Mouse (Mus musculus) hindbrain, embryonic 14.5 days (tissue): ENCODE measurements around the gene Bpifc. TPM values are rescaled to one million over a fixed set of nuclear protein-coding genes. Genes with fewer than 3 reads are reported as not detected.

Experiments used
- ATAC-seq: fragments of 200-750 bp; cut with Nextera tagmentation; 2 replicates; pipeline ENCODE4 v1.8.0; 2017; ENCODE audit warnings: moderate number of reproducible peaks, mild to moderate bottlenecking, moderate TSS enrichment, moderate library complexity; ENCODE audit not compliant: low FRiP score
- DNase-seq: peaks from one replicate; pipeline ENCODE4 v3.0.0-alpha.2; 2015; ENCODE audit warnings: low spot score
- H3K27ac ChIP-seq: fragments of 300-500 bp; sonication (generic); 2 replicates; pipeline ENCODE4 v1.5.1; 2014; ENCODE audit warnings: mild to moderate bottlenecking, moderate library complexity
- H3K27me3 ChIP-seq: fragments of 300-500 bp; sonication (generic); 2 replicates; pipeline ENCODE4 v1.6.1; 2014; ENCODE audit warnings: mild to moderate bottlenecking, low read length, mixed read lengths; ENCODE audit not compliant: control insufficient read depth, insufficient read depth
- H3K36me3 ChIP-seq: fragments of 300-500 bp; sonication (generic); replicated peaks from 2 replicates; pipeline ENCODE4 v1.6.1; 2014; ENCODE audit not compliant: control insufficient read depth, insufficient read depth
- H3K4me1 ChIP-seq: fragments of 300-500 bp; sonication (generic); replicated peaks from 2 replicates; pipeline ENCODE4 v1.6.1; 2014; ENCODE audit warnings: antibody characterized with exemption, low read length, mixed read lengths; ENCODE audit not compliant: control insufficient read depth, insufficient read depth
- H3K4me2 ChIP-seq: fragments of 300-500 bp; sonication (generic); replicated peaks from 2 replicates; pipeline ENCODE4 v1.6.1; 2014; ENCODE audit warnings: mild to moderate bottlenecking, moderate library complexity
- H3K4me3 ChIP-seq: fragments of 300-500 bp; sonication (generic); replicated peaks from 2 replicates; pipeline ENCODE4 v1.5.1; 2014; ENCODE audit warnings: mild to moderate bottlenecking, low read length
- H3K9ac ChIP-seq: fragments of 300-500 bp; sonication (generic); 2 replicates; pipeline ENCODE4 v1.6.1; 2014
- H3K9me3 ChIP-seq: fragments of 300-500 bp; sonication (generic); 2 replicates; pipeline ENCODE4 v1.6.1; 2016; ENCODE audit warnings: low read length; ENCODE audit not compliant: control insufficient read depth
- WGBS: fragments of 180-500 bp; shearing (Covaris S2); extraction: QIAGEN DNeasy Blood & Tissue Kit; methylation state at CpG from one replicate; pipeline ENCODE4 v1.1.7; 2014; 5-methylcytosine and 5-hydroxymethylcytosine counted together
- polyA plus RNA-seq: library from polyadenylated mRNA; unstranded; fragments of >200 nt; fragmentation: Nextera tagmentation; extraction: Ambion mirVana; gene quantifications from 2 replicates; pipeline ENCODE4 v1.2.1, GENCODE M21; 2014

The Bpifc gene
- polyA plus RNA-seq, 1 experiment from 2014 or later: not detected

- H3K9me3 ChIP-seq: no peaks in the 10 kb centered on the region
- H3K27me3 ChIP-seq: no peaks in the 10 kb centered on the region
- 8% methylated on average over 6 of the region's 6 CpGs for WGBS
- H3K36me3 ChIP-seq: 0 out of 2 replicates have a peak, but pooled peaks cover 3% of the 10 kb centered on the region
- H3K27ac ChIP-seq: peak overlapping the region; percentile 78
- ATAC-seq (no peak), DNase-seq (no peak)
- peak overlapping the region; percentile 77 for H3K4me3 ChIP-seq
- peak overlapping the region; percentile 73 for H3K9ac ChIP-seq
- H3K4me1 ChIP-seq: peaks cover 9% of the 10 kb centered on the region; the same call in 1 of the 2 replicates
- H3K4me2 ChIP-seq: peak overlapping the region; percentile 65
These were observed 10.8 kb upstream of the Bpifc start for GRCm38 (mm10) chr10:86022474-86022816.

DNA sequence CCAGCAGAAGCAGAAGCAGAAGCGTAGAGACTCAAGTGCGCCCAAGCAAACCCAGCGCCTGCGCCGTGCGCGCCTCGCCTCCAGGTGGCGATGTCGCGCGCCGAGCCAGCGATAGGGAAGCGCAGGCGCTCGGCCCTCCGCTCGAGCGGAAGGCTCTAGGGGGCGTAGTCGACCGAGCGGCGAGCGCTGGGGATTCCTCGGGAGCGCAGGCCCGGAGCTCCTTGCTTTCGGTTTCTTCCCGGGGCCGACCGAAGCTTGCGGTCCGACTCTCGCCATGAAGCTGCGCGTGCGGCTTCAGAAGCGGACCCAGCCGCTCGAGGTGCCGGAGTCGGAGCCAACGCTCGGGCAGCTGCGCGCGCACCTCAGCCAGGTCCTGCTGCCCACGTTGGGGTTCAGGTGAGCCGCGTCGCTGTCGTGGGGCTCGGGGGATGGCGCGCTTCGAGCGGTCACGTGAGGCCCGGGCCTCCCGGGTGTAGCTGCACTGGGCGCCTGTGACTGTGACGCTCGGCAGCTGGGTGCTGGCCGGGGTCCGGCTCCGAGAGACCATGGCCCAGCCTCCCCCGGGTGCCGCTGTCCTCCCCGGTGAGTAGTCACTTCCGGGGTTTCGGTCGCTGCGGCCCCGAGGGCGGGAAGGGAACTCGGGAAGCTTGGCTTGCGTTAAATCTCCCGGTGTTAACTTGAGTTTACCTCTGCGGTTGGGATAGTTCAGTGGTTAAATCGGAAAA, 10.2 kb upstream of the Bpifc start, which contains the start of gene Fbxo7:
Gene Fbxo7 (plus strand): TSS at position 224 of the 725 bp plus-strand sequence.
- WGBS: under 1% methylated on average over 82 of the region's 82 CpGs

GRCm38 (mm10) chr10:86021408-86021748, 9.7 kb upstream of the Bpifc start:
- 0 out of 2 replicates have a peak, but pooled peaks cover 3% of the 10 kb centered on the region for H3K36me3 ChIP-seq
- no peak; the same call in 1 of the 2 replicates for ATAC-seq
- H3K9ac ChIP-seq: peak overlapping the region; percentile 73; the same call in 1 of the 2 replicates
- H3K4me2 ChIP-seq: peak overlapping the region; percentile 65
- no peaks in the 10 kb centered on the region for H3K27me3 ChIP-seq
- peaks cover 9% of the 10 kb centered on the region; the same call in 1 of the 2 replicates for H3K4me1 ChIP-seq
- H3K9me3 ChIP-seq: no peaks in the 10 kb centered on the region
- peak overlapping the region; percentile 35; the same call in 1 of the 2 replicates for H3K27ac ChIP-seq
- 2% methylated on average over 3 of the region's 3 CpGs for WGBS
- no peak for DNase-seq
- H3K4me3 ChIP-seq: peak overlapping the region; percentile 77; the same call in 1 of the 2 replicates

More for the DNA sequence above, 10.2 kb upstream of the Bpifc start, which contains the start of gene Fbxo7:
- Histone ChIP-seq H3K36me3 (0 out of 2 replicates have a peak, but pooled peaks cover 3% of the 10 kb centered on the region), H3K4me3 (peak within 1 kb of the TSS; percentile 77), H3K27me3 (no peaks in the 10 kb centered on the region), H3K4me1 (peaks cover 9% of the 10 kb centered on the region; the same call in 1 of the 2 replicates), H3K4me2 (peak within 1 kb of the TSS; percentile 65), H3K9ac (peak within 1 kb of the TSS; percentile 73), H3K9me3 (no peaks in the 10 kb centered on the region), H3K27ac (peak within 1 kb of the TSS; percentile 78)
- ATAC-seq (peak; percentile 97), DNase-seq (peak; percentile 96)

DNA sequence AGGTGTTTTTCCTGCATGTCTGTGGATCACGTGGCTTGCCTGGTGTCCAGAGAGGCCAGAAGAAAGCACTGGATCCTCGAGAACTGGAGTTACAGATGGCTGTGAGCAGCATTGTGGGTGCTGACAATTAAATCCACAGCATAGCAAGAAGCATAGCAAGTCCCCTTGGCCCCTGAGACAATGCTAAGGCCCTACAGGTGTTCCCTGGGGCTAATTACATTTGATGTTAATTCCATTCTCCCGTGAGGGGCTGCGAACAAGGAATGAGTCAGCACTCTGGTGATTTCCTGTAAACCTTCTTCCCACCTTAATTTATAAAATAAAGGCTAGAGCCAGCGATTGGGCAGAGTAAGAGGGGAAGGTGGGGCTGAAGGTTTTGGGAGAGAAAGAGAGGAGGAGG, 7.1 kb upstream of the Bpifc start:
- Histone ChIP-seq H3K9me3 (no peaks in the 10 kb centered on the region), H3K27ac (no peak overlapping the region), H3K27me3 (no peaks in the 10 kb centered on the region), H3K4me1 (peaks cover 9% of the 10 kb centered on the region; the same call in 1 of the 2 replicates), H3K4me3 (no peak overlapping the region), H3K4me2 (no peak overlapping the region), H3K9ac (no peak overlapping the region), H3K36me3 (no peaks in the 10 kb centered on the region)
- ATAC-seq: no peak
- DNase-seq: no peak
- WGBS: 41% methylated on average over 5 of the region's 5 CpGs

GRCm38 (mm10) chr10:86017781-86018180, 6.1 kb upstream of the Bpifc start:
- H3K4me3 ChIP-seq: no peak overlapping the region
- no peak overlapping the region for H3K4me2 ChIP-seq
- H3K9ac ChIP-seq: no peak overlapping the region
- no peaks in the 10 kb centered on the region for H3K27me3 ChIP-seq
- H3K9me3 ChIP-seq: no peaks in the 10 kb centered on the region
- WGBS: 95% methylated on average over 7 of the region's 7 CpGs
- H3K36me3 ChIP-seq: no peaks in the 10 kb centered on the region
- ATAC-seq (no peak), DNase-seq (no peak)
- peaks cover 9% of the 10 kb centered on the region; the same call in 1 of the 2 replicates for H3K4me1 ChIP-seq
- no peak overlapping the region for H3K27ac ChIP-seq

DNA sequence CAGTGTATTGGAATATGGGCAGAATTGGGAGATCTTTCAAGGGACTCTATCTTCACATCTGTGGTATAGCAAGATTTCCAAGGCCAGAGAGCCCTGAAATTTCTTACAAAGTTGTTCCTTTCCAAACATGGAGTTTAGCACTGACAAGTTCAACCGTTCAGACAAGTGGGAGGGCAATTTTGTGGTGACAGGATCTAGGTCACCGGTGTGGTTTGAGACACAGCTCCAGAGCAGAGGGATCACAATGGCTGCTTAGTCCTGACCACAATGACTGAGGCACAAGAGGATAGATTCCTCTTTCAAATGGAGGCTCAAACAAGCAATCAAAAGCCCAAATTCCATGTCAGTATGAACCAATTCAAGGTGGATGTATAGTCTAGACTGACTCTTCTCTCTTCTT, 523 bp downstream of the Bpifc start:
- 88% methylated on average over 2 of the region's 2 CpGs for WGBS
- no peaks in the 10 kb centered on the region for H3K27me3 ChIP-seq
- ATAC-seq (no peak), DNase-seq (no peak)
- no peak overlapping the region for H3K4me2 ChIP-seq
- H3K27ac ChIP-seq: no peak overlapping the region
- no peaks in the 10 kb centered on the region for H3K9me3 ChIP-seq
- H3K4me1 ChIP-seq: no peaks in the 10 kb centered on the region
- H3K4me3 ChIP-seq: no peak overlapping the region
- no peaks in the 10 kb centered on the region for H3K36me3 ChIP-seq
- no peak overlapping the region for H3K9ac ChIP-seq

- DNase-seq (no peak), ATAC-seq (no peak)
- Histone ChIP-seq H3K9ac (no peak overlapping the region), H3K4me2 (no peak overlapping the region), H3K4me1 (no peaks in the 10 kb centered on the region), H3K36me3 (no peaks in the 10 kb centered on the region), H3K9me3 (no peaks in the 10 kb centered on the region), H3K27me3 (no peaks in the 10 kb centered on the region), H3K4me3 (no peak overlapping the region), H3K27ac (no peak overlapping the region)
- 55% methylated on average over 6 of the region's 6 CpGs for WGBS
These were observed 1.1 kb downstream of the Bpifc start for GRCm38 (mm10) chr10:86010636-86011035.

- H3K4me3 ChIP-seq: no peak overlapping the region
- no peaks in the 10 kb centered on the region for H3K36me3 ChIP-seq
- no peak overlapping the region for H3K27ac ChIP-seq
- no peak for DNase-seq
- no peak for ATAC-seq
- H3K27me3 ChIP-seq: no peaks in the 10 kb centered on the region
- WGBS: 89% methylated on average over 2 of the region's 2 CpGs
- H3K4me1 ChIP-seq: no peaks in the 10 kb centered on the region
- H3K4me2 ChIP-seq: no peak overlapping the region
- H3K9me3 ChIP-seq: no peaks in the 10 kb centered on the region
- no peak overlapping the region for H3K9ac ChIP-seq
These were observed 2.0 kb downstream of the Bpifc start for GRCm38 (mm10) chr10:86009688-86010087.

DNA sequence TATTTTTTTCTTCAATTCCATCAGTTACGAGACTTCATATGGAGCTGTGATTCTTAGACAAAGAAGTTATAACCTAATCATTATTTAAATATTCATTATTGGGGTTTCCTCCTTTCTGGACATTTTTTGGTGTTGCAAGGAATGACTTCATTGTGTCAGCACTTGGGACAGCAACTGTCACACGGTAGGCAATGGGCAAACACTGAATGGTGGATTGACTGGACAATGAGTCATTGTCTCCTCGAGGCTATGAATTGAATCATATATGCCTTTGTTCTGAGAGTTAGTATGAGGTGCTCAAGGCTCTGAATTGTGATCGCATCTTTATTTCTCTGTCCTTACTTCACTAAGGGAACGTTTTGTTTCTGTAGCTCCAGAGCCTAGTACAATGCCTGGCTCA, 5.2 kb downstream of the Bpifc start:
- Histone ChIP-seq H3K4me2 (no peak overlapping the region), H3K27ac (no peak overlapping the region), H3K4me3 (no peak overlapping the region), H3K9ac (no peak overlapping the region), H3K27me3 (no peaks in the 10 kb centered on the region), H3K9me3 (no peaks in the 10 kb centered on the region), H3K4me1 (no peaks in the 10 kb centered on the region), H3K36me3 (no peaks in the 10 kb centered on the region)
- DNase-seq (no peak), ATAC-seq (no peak)
- WGBS: 61% methylated on average over 5 of the region's 5 CpGs
